Mouse (Mus musculus) G1E (cell line): ENCODE data around the gene AW551984.

ENCODE experiments used
- CTCF ChIP-seq: IDR thresholded peaks from 2 replicates; pipeline ENCODE4 v1.5.1; 2012; ENCODE audit warnings: low read depth, low read length, inconsistent platforms, mixed read lengths
- GATA1 ChIP-seq: IDR thresholded peaks from 2 replicates; pipeline ENCODE4 v1.6.1; 2012; ENCODE audit warnings: borderline replicate concordance, low read length, inconsistent platforms, mixed read lengths
- TAL1 ChIP-seq: conservative IDR thresholded peaks from 2 replicates; pipeline ENCODE4 v1.6.1; 2012; ENCODE audit warnings: low read depth, low read length, inconsistent platforms, mixed read lengths

GRCm38 (mm10) chr9:39610355-39610754, 6.2 kb upstream of the AW551984 start, which contains the start of gene Olfr148:
- no peak for TF ChIP-seq CTCF
- TF ChIP-seq TAL1 = no peak
- TF ChIP-seq GATA1 = no peak
